Mouse (Mus musculus): ENCODE data around the gene Klhdc7a.
"Not testable (repeated sequence)": the region's sequence is repeated elsewhere in the genome, so short reads cannot be mapped to it uniquely, and the experiment has no call there.

The Klhdc7a gene

DNA sequence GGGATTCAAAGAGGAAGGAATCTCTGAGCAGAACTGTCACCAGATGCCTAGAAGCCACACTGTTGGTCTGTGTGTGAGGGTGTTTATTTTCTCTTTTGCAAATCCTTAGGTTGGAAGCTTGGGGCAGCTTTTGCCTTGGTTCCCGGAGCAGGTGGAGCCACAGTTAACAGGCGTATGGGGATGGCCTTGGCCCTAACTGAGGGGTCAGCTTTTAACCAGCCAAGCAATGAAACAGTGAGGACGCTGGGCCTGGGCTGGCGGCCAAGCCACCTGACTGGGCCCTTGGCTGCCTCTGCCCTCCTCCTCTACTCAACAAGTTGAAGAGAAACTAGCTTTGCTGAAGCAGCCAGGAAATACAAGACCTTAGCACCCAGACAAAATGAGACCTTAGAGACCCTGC lies at the start of gene Klhdc7a:
Klhdc7a (minus strand) TSS at position 105 of the 400 bp plus-strand sequence.
- DNase-seq (ENCODE audit: low spot score in 2 of 2), result peak; percentile 42 to 62

DNA sequence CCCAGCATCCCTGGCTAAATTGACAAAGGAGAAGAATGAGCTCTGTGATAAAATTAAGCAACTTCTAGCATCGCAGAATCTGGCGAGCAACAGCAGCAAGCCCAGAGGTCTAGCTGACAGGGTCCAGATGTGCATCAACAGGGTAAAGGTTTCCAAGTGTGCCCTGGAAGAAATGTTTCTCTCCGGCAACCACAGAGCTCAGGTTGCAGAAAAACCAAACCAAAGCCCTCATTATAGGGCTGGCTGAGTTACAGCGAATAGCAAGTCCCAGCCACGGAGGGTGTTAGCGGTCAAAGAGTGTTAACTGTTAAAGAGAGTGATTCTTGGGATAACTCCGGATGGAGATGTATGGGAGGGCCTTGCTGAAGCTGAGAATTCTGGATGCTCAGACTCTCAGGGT lies 48.1 kb upstream of the Klhdc7a start:
- DNase-seq (ENCODE audit: low spot score in 2 of 2), result no peak

DNA sequence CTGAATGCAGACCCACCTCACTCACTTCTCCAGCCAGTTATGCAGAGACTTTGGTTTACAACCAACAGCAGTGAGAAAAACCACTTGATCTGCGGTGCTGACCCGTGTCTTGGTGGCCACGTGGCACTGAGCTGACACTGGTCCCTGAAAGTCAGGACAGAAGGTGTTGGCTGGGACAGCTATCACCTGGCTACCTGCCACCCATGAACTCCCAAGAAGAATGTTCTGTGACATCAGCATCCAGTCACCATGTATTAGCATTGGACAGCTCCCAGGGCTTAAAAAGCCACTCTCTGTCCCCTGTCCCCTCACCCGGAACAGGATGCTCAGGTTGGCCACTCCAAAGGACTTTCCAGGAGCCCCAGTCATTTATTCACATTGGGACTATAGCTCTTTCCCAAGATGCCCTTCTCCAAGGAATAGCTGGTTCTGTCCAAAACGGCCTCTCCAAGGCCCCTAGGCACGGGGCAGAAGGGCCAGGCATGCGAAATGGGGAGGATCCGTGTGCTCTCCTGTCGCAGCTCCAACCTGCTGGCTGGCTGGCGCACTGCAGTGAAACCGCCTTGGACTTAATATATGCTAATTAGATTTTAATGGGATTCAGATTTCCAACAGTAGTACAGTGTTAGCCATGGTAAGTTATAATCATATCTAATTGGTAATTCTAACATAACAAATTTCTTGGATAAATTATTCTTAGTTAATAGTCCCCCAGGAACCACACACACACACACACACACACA lies 43.1 kb upstream of the Klhdc7a start:
- no peak for DNase-seq (ENCODE audit: low spot score in 2 of 2)

DNA sequence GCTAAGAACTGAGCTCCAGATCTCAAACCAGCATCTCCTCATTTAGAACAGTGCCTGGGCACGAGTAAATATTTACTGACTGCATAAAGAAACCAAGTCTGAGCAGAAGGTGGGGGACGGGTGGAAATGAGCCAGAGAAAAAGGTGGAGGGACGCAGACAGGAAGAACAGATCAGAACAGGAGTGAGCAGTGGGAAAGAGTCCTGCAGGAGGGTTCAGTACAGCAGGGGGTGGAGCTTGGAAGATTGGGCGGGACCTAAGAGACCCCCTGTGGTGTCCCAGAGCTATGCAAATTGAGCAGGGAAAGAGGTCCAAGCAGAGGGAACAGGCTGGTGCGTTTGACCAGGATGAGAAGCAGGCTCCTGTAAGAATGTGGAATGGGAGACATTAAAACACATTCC lies 37.1 kb upstream of the Klhdc7a start:
- DNase-seq (ENCODE audit: low spot score in 2 of 2), result no peak

DNA sequence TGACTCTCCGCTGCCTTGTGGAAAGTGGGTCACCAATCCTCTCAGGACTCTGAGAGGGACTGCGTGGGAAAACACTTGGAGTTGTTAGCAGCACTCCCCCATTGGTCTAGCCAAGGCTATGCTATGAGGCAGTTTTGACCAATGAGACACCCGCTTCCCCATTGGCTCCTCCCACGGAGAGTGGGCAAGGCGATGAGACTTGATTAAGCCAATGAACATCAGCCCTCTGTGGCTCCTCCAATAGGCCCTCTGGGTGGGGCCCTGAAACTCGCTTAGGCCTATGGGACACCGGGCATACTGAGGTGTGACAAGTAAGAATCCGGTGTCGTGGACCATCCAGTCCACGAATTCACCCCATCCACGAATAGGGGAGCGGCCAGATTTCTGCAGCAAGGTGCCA lies 36.3 kb upstream of the Klhdc7a start:
- DNase-seq (ENCODE audit: low spot score in 2 of 2), result peak; percentile 48 to 76

DNA sequence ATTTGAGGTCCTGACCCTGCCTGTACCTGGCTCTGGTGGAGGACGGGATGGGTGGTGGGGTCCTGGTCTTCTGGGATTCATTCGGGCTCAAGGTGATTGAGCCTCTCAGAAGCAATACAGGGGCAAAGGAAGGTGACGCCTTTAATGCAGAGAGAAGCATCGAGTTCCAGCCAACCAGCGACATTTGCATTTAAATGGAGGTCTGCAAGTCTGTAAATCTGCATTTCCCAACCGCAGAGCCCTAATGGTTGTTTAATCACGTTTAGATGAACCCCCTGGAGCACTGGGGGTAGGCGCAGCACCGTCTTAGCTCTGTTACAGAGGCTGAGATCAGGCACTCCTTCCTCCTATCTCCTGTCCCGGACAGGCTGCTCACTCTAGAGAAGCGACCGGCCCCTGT lies 34.2 kb upstream of the Klhdc7a start:
- DNase-seq (ENCODE audit: low spot score in 2 of 2), result no peak

DNA sequence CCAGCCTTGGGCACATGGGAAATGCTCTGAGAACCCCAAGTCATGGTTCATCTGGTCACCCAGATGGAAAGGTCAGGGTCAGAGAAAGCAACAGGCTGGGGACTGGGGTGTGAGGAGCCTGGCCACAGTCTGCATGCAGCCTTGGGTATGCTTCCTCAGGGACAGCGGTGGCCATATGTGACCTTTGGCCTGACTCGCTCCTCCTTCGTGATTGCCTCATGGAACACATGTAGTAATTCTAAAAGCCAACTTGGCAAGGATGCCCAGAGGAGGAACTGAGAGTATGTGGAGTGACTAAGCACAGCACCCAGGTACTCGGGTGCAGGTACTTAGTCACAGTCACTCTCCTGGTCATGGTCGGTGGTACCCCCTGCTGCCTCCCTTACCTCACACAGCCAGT lies 33.1 kb upstream of the Klhdc7a start:
- DNase-seq (ENCODE audit: low spot score in 2 of 2), result no peak

DNA sequence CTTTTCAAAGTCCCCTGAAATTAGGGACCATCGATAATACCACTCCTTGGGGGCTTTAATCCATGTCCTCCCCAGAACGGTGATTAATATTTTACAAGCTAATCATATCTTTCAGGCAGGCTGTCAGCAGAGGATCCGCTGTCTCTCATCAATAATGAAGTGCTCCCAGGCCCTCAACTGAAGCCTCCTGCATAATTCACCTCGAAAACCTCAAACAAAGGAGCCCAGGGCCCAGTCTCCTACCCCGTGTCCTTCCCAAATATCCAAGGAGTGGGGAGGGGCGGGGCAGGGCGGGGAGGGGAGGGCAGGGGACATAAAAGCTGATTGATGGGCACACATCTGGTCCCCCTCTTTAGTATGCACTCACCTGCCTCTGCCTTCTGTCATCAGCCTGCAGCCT lies 31.2 kb upstream of the Klhdc7a start:
- no peak for DNase-seq (ENCODE audit: low spot score in 2 of 2)

DNA sequence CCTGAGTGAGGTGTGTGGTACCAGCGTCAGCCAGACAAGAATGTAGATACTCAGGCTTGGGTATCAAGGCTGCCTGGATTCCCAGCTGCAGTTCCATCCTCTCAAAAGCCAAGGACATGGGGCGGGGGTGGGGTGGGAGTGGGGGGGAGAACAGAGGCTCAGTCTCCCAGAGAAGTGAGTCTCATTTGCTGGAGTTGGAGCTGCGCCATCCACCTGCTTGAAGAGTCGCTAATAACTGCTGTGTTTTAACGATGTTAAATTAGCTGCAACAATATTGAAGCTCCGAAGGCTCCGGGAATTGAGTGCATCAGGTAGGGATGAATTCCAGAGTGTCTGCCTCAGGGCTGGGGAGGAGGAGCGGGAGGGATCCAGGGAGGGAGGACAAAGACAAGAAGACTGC lies 27.8 kb upstream of the Klhdc7a start:
- no peak for DNase-seq (ENCODE audit: low spot score in 2 of 2)

DNA sequence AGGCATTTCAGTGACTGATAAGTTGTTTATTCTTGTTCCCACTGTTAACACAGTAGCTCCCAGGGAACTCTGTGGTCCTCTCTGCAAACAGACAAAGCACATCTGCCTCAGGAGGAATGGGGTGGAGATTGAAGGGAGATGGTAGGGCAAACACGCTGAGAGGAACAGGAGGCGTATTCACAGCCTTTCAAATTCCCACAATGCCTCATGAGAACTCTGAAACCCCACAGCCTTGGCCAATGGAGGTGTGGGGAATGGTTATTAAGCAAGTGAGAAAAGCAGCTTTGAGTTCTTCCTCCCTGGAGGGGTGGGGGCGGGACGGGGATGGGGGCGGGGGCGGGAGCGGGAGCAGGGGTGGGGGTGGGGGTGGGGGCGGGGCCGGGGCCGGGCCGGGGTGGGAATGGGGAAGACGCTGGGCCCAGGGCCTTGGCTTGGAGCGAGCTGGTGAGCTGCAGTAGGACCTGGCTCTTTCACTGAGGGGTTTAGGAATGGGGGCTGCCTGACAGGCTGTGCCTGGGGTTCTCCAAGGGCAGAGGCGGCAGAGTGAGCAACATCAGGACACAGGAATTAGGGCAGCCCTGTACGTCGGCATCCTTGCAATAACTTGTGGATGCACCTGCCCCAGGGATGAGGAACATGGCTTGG lies 25.4 kb upstream of the Klhdc7a start:
- no peak for DNase-seq (ENCODE audit: low spot score in 2 of 2)

DNA sequence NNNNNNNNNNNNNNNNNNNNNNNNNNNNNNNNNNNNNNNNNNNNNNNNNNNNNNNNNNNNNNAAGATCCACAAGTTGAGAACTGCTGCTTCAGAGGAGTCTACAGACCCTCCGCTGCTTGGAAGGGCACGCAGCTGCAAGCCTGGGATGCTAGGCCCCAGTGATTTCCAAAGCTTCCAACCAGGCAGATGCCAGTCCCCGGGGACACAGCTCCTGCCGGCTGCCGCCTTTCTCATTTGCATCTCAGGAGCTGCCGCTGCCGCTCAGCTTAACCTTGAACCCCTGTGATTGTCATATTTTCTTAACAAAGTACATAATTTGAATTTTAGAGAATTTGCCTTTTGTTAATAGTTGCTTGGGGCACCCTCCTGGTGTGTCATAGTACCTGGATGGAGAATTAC lies 19.1 kb upstream of the Klhdc7a start:
- DNase-seq (ENCODE audit: low spot score in 2 of 2), result no peak

DNA sequence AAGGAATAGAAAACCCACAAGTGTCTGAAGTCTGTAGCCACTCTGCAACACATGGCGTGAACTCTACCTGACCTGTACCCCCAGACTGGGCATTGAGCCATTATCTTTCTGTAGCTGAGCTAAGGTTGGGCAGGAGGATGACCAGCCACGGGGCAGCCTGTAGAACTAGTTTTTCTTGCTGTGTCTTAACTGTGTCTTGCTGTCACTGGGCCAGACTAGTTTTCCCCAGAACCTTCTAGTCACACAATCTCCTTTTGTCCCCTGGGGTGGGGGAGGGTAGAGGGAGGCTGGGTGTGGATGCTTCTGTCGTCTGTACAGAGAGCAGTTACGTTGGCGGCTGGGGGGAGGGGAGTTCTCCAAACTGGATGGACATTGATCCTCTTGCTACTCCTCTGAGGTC lies 10.9 kb upstream of the Klhdc7a start:
- no peak for DNase-seq (ENCODE audit: low spot score in 2 of 2)

DNA sequence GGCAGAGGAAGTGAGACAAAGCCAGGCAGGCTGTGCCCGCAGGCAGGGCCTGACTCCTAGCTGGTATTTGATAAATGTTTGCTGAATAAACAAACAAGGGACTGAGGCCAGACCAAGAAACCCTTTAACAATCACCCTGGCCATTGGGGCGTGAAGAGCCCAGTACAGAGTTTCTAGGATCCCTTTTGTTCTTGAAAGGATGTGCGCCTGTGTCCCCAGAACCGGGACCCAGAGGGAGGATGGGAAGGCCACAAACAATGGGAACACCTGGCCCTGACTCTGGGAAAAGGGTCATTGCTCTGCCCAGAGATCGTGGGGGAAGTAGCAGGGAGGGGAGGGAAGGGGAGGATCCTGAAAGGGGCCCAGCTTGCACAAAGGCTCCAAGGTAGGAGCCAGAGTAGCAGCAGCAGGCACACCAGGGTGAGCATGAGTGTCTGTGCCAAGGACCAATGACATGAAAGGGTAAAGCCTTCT lies 9.5 kb upstream of the Klhdc7a start:
- DNase-seq (ENCODE audit: low spot score in 2 of 2), result no peak

DNA sequence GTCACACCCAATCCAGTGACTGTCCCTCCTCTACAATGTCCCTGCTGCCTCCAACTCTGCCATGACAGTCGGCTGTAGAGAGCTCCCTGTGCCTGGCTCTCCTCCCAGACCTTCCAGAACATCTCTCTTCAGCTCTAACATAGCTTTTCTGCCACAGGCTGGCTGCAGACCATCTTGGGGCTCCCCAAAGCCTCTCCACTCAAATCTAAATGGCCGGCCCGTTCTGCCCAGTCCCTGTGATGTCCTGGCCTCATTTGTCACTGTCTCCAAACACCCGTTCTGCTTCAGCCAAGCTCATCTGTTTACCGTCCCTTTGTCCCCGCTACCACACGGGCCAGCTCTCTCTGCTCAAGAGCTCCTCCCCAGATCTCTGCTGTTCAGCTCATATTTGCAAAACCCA lies 6.7 kb upstream of the Klhdc7a start:
- DNase-seq (ENCODE audit: low spot score in 2 of 2), result no peak

DNA sequence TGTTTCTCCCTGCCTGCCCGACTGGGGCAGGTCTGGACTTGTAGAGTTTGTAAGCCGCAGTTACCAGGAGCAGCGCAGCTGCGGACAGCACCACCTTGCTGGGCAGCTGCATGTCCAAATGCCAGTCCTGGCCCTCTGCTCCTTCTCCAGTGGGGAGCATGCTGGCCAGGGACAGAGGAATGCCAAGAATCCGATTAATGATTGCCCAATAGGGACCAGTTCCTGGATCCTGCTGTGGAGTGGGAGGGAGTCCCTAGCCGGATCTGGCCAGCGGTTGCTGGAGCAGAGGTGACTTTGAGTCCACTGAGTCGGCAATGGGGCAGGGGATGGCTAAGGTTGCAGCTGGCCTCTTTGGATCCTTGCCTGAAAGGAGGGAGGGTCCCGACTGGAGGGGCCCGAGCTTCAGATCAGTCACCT lies 343 bp downstream of the Klhdc7a start:
- DNase-seq (ENCODE audit: low spot score in 2 of 2), result no peak

DNA sequence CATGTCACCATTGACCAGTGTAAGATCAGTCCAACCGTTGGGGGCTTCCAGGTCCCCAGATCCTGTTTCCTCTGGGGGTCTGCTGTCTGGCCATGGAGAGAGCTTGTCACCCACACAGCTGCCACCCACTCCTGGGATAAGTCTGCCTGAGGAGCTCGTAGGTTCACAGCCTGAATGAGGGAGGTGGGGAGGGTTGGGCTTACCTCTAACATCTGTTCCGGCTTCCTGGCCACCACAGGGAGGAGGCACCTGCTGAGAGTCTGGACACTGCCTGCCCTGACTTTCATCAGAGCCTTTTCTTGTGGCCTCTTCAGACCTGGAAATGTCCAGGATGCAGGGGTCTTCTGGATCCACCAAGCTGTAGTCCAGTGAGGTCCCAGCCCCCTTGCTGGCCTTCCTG lies 845 bp downstream of the Klhdc7a start:
- no peak for DNase-seq (ENCODE audit: low spot score in 2 of 2)

DNA sequence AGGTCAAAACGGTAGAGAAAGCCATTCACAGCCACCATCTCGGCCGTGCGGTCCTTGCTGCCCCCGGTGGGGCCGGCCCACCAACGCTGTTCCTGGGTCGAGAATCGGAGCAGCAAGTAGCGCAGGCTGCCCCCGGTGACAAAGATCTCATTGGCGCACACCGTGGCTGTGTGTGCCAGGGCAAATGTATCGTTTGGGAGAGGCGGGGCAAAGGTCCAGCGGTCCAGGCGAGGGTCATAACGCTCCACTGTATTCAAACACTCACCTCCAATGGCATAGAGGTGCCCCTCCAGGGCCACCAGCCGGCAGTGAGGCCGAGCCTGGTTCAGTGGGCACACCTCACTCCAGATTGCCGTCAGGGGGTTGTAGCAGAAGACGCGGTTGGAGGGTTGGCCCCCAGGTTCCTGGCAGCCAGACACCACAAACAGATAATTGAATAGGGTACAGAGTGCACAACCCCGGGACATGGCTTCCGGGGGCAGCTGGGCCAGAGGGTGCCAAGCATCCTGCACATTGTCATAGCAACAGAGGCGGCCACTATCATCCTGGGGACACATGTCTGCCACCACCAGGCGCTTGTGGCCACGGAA lies 2.1 kb downstream of the Klhdc7a start:
- DNase-seq (ENCODE audit: low spot score in 2 of 2), result no peak

DNA sequence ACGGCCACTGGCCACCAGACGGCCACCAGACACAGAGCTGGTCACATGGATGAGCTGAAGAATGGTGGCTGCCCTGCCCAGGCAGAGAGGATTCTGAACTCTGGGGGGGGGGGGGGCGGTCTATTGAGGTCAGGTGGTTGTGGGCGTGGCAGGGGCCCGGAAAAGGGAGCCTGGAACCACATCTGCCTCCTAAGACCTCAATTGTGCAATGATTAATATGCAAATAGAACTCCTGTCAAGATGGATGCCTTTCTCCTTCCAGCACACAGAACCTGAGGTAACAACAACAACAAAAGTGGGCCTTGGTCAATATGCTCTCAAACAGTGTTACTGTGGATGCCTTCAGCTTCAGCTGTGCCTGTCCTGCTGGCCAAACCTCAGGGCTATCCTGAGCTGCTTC lies 3.4 kb downstream of the Klhdc7a start:
- DNase-seq (ENCODE audit: low spot score in 2 of 2), result no peak

DNA sequence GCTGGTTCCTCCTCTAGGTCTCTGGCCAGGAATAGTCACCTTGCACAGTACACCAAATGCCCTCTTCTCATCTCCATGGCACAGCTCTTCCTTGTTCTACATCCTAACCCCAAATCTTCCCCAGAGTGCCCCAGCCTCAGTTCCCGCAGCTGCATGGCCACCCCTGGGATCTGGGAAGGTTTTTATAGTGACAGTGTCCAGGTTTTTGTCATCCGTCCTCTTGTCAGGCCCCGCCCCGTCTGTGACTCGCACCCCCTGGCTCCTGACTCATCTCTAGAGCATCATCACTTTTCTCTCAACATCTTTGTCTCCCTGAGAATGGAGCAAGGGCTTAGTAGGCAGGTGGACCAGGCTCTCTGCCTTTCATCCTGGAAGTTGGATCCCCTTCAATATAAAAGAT lies 3.9 kb downstream of the Klhdc7a start:
- no peak for DNase-seq (ENCODE audit: low spot score in 2 of 2)

DNA sequence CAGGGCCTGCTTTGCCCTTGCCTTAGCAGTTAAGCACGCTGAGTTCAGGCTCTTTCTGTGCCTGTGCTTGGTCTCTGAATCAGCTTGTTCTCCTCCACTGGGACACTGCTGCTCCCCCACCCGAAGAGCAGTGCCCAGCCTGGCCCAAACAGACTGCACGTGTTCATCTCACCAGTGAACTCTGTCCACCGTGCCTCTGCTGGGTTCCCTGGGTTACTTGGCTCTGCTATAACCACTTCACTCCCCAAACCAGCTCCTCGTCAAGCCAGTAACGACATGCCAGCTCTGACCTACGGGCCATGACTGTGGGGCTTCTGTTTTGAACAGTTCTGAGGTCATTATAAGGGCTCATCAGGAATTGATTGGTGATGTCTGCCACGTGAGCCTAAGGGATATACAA lies 4.8 kb downstream of the Klhdc7a start:
- peak in 1 of 2 experiments; percentile 18 for DNase-seq (ENCODE audit: low spot score in 2 of 2)

DNA sequence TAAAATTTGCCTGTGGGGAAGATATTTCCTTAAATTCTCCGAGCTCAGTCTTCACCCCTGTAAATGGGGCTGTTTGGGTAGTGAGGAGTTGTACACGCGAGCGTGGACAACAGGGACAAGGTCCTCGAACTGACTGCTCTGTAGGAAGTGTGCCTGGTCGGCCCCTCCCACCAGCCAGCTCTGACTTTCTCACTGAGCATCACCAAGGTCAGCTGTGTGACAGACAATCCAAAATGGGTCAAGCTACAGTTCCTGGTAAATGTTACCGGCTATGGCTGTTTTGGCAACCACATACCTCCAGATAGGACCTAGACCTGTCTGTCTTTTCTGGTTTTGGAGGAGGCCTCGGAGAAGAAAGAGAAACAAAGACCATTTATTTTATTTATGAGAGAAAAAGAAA lies 6.0 kb downstream of the Klhdc7a start:
- no peak for DNase-seq (ENCODE audit: low spot score in 2 of 2)

DNA sequence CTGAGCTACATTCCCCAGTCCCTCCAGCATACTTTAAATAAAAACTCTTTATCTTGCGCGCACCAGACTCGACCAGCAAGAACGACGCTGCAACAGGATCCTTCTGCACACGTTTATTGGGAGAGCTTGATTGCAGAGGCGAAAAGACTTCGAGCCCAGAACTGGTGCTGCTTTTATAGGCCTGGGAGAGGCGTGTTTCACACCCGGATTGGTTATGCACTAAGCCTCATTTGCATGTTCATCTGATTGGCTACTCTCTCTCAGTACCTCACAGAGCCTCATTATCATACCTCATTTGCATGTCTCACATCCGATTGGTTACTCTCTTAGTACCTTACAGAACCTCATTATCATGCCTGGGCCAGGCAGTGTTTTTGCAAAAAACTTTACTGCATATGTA lies 6.5 kb downstream of the Klhdc7a start:
- not testable (repeated sequence) for DNase-seq (ENCODE audit: low spot score in 2 of 2)

DNA sequence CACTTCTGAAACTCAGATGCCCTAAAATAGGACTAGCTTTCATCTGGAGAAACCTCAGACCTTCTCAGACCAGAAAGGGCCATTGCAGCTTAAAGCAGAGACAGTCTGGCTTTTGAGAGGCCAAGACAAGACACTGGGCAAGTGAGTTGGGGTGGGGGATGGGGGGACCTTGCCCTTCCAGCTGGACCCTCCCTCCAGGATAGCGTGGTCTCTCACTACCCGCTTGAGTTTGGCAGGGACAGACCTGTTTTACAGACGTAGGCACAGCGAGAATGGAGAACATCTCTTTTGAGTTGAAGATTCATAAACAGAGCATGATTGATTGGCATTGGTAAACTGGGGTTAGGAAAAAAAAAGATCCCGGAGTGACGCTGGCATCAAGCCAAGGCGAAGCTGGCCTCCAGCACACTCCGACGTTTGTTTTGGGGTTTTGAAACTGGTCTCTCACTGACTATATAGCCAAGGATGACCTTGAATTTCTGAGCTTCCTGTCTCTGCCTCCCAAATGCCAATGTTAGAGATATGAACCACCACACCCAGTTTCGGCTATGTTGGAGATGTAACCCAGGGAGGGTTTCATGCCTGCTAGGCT lies 7.0 kb downstream of the Klhdc7a start:
- DNase-seq (ENCODE audit: low spot score in 2 of 2), result no peak

Data from right cerebral cortex, postnatal 36 days (tissue).